21 mouse cellular contexts compared by ENCODE assay signal in the genomic region with DNA sequence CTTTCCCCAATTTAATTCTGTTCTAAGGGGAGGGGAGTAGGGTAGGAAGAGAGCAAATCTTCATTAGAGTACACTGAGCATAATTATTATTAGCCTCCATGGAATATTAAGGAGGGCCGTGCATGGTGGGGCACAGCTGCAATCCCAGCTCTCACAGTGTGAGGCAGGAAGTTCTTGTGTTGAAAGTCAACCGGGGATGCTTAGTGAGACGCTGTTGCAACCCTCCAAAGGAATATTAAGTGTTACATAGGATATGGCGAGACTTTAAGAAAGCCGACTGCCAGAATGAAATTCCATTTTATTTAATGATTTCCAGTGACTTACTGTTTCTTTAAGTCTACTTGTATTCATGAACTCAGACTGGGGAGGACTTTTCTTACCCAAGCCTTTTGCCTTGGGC. TPM values are rescaled to one million over a fixed set of nuclear protein-coding genes. Genes with fewer than 3 reads are reported as not detected.
"Had no signal": no experiment of that assay in that cellular context is flagged by ENCODE, and none has a peak within 500 bp of the region (broad histone marks: within the 10 kb centered on the region; RNA-seq: fewer than 3 reads in every experiment).

No protein-coding gene starts in this region.

- H3K9me3 ChIP-seq: liver, embryonic 12.5 days; midbrain, embryonic 10.5 days; midbrain, embryonic 12.5 days; neural tube, embryonic 13.5 days; neural tube, embryonic 15.5 days; stomach, embryonic 15.5 days had no signal

- ATAC-seq: liver, embryonic 12.5 days; midbrain, embryonic 16.5 days had no signal

- H3K27ac ChIP-seq: liver, embryonic 12.5 days; liver, embryonic 14.5 days; midbrain, embryonic 10.5 days; midbrain, embryonic 12.5 days; neural tube, embryonic 13.5 days; neural tube, embryonic 15.5 days; stomach, embryonic 15.5 days; stomach, postnatal 0 days had no signal

- H3K36me3 ChIP-seq: liver, embryonic 12.5 days; midbrain, embryonic 10.5 days; midbrain, embryonic 12.5 days; neural tube, embryonic 13.5 days; neural tube, embryonic 15.5 days; stomach, embryonic 15.5 days had no signal

- H3K4me2 ChIP-seq: liver, embryonic 12.5 days; midbrain, embryonic 12.5 days; neural tube, embryonic 13.5 days; neural tube, embryonic 15.5 days; stomach, embryonic 15.5 days had no signal

- H3K4me3 ChIP-seq: liver, embryonic 12.5 days; midbrain, embryonic 10.5 days; midbrain, embryonic 12.5 days; myocyte; neural tube, embryonic 13.5 days; neural tube, embryonic 15.5 days; stomach, embryonic 15.5 days had no signal

- H3K9ac ChIP-seq: liver, embryonic 12.5 days; liver, embryonic 14.5 days; midbrain, embryonic 12.5 days; neural tube, embryonic 13.5 days; neural tube, embryonic 15.5 days; stomach, embryonic 15.5 days had no signal

- H3K4me1 ChIP-seq: stomach, embryonic 15.5 days had no signal

- H3K27me3 ChIP-seq: liver, embryonic 12.5 days; neural tube, embryonic 13.5 days; stomach, embryonic 15.5 days had no signal

- DNase-seq: lung, adult 18-20 months; midbrain, embryonic 14.5 days; retina, postnatal 1 day; right cerebral cortex, adult 18-20 months; right cerebral cortex, postnatal 25 days; right cerebral cortex, postnatal 4 days; spleen, adult 18-20 months; thymus, adult 2 months; thymus, postnatal 25 days; thymus, postnatal 4 days had no signal

RNA-seq across cellular contexts. Expression of a gene that starts 23.9 kb away (rescaled TPM):
- polyA plus RNA-seq: midbrain, embryonic 12.5 days; midbrain, embryonic 14.5 days; midbrain, embryonic 16.5 days; neural tube, embryonic 13.5 days; small intestine, adult 2 months had no signal
